Mouse (Mus musculus) E14TG2a.4 (cell line): ENCODE results near the gene Ptcd1.

ENCODE experiments used
- CTCF ChIP-seq: conservative IDR thresholded peaks from 2 replicates; pipeline ENCODE4 v1.5.1; 2014; ENCODE audit warnings: low read length
- NANOG ChIP-seq: IDR thresholded peaks from 2 replicates; pipeline ENCODE4 v1.6.1; 2014; ENCODE audit warnings: borderline replicate concordance, low read length, mixed read lengths
- POU5F1 ChIP-seq: IDR thresholded peaks from 2 replicates; pipeline ENCODE4 v1.6.1; 2014; ENCODE audit warnings: low read length, borderline replicate concordance

DNA sequence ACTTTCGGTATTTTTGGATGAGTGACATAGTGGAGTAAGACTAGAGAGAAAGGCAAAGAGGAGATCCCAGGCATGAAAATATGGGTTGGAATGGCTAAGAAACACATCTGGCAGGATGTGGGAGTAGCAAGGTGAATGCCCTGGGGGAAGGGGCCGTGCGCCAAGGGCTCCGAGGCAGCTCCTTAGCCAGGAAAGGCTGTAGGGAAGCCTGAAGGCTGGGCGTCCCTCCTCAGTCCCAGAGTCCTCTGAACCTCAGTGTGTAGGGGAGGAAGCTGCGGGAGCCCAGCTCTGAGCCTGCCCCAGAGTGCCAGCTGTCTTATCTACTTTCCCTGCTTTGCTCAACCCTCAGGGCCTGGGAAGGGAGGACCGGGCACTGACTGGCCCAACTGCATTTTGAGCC lies 46.0 kb downstream of the Ptcd1 start:
- no peak for TF ChIP-seq CTCF
- TF ChIP-seq NANOG, result no peak
- TF ChIP-seq POU5F1, result no peak
